Mouse (Mus musculus): ENCODE results near the gene Gm17087.

The Gm17087 gene

DNA sequence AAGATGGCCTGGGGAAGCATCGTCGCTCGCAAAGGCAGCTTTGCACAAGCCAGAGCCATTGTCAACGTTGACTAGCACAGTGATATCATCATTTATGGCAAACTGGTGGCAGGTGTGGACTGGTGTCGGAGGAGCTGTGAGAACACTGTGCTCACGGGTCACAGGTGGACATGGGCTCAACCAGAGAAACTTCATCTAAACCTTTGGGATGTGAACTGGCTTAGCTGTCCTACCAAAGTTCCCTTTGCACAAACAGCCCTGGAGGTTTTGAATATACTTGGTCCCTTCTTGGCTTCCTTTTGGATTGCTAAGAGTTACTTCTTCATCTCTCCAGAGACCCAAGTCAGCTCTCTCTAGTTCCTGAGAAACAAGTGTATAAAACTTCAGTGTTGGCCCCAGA lies at the start of gene Gm17087:
Gene Gm17087, minus strand, starts transcription at position 101 of the 400 bp plus-strand sequence.
- no peak for DNase-seq

DNA sequence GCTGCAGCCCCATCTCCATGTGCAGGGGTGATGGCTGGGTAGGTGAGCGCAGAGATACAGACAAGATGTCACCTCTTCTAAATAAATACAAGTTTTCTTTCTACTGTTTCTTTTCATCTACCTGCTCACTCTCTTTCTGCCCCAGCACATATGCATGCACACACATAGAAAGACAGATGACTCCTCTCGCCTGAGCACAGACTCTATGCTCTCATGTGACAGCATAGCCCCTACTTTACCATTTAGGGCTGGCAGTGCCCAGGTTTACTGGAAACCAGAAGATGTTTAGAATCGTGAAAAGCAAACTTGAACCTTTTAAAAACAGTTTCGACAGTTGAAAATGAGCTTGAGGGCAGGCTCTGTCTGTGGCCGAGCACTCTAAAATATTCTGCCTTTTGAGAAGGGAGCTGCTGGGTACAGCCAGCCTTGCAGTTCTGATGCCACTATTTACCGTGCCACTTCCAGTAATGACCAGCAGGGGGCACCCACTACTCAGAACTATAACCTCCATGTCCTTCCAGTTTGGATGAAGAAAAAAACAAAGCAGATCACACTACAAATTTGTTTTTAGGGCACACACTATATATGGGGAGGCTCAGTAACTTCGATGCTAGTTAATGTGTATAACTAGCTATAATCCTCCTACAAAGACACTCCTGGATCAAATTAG lies 47.3 kb upstream of the Gm17087 start:
- DNase-seq = peak; percentile 75

DNA sequence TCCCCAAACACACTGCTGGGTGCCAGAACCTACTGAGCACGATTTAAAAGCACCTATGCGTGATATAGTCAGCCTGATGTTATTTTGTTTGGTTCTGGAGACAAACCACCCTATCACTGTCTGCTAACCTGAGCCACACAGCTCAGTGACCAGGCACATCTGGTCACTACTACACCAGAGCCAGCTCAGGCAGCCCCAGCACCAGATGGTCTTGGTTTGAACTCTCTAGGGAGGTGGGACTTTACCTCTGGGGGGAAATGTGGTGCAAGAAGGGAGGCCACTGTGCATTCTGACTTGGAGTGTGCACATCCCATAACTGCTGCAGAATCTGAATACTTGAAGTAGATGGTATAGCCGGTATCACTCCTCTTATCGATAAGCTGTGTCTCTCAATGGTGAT lies 45.2 kb upstream of the Gm17087 start:
- DNase-seq = no peak

DNA sequence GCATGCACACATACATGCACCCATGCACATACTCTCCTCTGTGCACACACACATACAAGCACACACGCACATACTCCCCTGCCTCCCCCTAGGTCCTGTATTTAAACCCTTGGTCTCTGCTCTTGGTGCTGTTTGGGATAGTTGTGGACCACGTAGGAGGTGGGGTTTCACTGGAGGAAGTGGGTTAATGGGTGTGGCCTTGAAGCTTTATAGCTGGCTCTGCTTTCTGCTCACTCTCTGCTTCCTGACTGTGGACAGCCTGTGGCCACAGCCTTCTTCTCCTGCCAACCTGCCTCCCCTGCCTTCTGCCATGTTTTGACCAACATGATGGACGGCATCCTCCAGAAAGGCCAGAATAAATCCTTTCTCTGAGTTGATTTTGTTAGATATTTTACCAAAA lies 39.9 kb upstream of the Gm17087 start:
- DNase-seq = no peak

DNA sequence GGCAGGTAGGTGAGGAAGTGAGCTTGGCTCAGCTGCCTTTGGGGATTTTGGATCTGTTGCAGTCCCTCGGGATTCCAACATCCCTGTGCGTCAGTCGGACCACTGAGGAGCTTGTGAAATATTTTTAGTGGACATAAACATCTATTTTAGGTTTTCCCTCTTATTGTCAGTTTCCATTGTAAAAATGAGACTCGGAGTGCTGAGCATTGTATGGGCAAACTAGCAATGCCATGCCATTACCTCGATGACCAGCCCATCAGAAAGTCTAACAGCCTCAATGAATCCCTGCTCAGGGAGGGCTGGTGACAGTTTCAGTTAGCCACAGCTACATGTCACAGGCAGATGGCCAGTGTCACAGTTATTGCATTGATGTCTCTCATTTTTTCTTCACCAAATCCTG lies 39.2 kb upstream of the Gm17087 start:
- no peak for DNase-seq

DNA sequence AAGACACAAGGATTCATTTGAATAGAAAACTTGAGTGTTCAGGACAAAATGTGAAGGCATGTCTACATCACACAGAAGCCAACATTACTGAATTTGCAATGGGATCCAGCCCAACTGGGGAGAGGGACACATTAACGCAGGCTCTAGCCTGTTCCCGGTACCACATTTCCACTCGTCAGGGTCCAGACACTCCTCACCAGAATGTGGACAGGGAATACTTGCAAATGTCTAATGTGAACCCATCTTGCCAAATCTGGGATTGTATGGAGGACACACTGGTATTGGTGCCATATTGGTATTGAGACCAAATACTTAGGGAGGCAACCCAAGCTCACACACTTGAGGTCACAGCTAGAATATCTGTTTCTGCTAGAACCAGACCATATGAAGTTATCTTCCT lies 36.2 kb upstream of the Gm17087 start:
- peak; percentile 0 for DNase-seq

DNA sequence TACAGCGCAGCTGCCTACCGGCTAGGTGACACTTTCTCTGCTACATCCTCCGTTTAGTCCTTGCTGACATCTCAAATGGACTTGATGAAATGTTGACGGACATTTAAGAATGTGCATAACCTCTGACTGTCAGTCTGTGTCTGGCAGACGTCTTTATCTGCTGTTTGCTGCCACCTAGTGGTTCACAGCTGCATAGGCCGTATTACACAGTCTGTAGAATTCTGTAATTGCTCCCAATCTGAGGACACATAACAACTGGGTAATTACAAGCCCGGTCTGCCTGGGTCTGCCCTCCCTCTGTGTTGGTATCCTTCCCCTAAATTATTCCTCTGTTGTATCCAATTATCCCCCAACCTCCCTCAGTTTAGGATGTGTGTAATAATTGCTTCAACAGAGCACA lies 31.0 kb upstream of the Gm17087 start:
- DNase-seq = peak; percentile 74

DNA sequence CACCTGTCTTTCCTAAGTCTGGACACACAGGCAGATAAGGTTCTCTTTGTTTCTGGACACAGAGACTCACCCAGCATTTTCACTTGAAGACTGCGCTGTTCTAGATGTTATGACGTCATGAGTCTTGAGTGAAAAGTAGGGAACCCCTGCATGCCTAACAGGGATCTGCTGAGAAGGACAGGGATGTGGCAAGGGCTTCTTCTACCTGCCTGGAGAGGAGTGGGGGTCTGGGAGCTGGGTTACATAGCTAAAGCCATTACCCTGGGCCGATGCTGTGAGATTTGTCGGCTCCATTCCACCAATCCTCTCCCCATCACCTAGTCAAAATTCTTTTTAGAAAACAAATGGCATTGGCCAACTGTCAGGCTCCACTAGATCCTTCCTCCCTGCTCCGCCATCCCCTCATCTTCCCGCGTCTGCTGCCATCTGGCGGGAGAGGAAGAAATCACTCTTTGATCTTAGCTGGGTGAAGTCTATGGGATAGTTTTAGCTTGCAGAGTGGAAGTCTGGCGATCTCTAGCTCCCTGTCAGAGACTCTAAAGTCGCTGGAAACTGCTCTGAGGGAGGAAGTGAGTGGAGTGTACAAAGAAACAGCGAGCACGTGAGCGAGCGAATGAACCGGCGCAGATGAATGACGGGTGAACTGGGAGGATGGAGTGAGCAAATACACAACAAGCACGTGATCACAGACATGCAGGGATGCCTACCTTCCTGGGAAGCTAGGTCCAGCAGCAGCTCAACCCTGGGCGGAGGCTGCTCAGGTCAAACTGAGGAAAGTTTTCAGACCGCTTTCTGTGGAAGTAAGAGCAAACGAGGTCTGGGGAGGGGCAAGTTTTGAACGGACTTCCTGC lies 25.9 kb upstream of the Gm17087 start:
- peak; percentile 84 for DNase-seq

DNA sequence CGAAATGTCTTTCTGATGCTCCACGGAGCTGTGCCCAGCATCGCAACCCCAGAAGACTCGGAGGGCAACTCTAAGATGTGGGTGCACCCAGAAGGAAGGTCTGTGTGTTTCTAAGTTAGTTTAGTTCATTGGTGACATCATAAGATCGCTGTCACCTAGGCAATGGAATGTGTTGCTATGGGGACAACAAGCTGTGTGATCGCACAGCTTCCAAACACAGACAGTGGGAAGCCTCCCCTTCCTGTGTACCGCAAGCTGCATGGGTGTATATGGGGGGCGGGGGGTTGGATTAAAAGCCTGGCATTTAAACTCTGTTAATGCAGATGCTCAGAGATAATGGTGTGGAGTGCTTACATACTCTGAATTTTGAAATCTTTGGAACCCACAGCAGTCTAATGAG lies 14.8 kb upstream of the Gm17087 start:
- DNase-seq = no peak

DNA sequence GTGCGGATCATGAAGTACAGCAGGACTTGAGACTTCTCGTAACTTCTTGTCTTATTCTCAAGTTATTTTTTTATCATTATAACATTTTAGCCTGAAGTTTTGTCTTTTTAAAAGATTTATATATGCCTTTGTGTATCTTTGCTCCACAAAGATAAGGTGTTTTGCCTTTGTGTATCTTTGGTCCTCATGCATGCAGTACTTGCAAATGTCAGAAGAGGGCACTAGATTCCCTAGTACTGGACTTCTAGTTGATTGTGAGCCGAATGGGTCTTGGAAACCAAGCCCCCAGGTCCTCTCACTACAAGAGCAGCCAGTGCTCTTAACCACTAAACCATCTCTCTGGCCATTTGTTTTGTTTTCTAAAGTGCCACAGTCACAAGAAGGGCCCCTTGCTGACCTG lies 13.6 kb upstream of the Gm17087 start:
- DNase-seq = no peak

DNA sequence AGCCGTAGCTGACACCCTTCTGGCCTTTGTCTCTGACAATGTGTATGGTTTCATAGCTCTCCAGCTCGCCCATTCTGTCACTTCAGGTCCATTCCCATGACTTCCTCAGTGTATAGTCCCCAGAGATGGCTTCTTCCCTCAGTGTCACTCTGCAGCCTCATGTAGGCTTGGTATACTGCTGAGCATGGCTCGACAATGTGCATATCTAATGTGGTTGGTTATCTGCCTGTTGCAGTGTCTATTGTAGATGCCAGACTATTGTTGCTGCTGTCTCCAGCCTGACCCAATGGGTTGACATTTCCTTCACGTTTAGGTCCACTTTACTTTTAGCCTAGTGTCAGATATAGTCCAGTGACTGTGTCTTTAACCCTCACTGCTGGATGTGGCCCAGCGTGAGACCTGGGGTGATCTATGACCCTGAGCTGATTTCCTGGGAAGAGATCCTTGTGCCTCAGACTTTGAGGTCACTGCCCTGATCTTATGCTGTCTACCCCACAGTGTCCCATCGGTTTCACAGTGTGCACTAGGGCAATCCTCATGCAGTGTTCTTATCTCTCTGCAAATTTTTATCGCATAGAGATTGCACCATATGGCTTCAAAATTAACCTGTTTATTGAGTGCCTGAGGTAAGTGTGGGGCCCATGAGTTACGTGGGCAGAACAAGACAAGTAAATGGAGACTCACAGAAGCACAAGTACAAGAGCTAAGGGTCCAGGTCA lies 7.0 kb upstream of the Gm17087 start:
- no peak for DNase-seq

DNA sequence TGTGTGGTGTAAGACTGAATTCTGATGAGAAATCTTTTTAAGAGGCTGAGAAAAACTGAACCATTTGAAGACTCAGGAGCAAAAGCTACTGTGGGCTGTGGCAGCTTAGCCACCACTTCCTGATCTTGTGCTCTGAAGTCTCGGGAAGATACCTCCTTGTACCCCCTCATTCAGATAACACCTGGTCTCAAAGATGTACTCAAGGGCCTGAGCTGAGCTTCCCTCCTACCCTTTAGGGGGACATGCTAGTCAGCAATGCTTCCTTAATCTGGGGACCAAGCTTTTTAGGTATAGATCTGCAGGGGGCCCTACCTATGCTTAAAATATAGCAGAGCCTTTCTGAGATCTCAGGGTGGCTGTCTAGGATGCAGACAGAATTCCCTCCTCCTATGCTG lies 3.9 kb downstream of the Gm17087 start:
- no peak for DNase-seq

DNA sequence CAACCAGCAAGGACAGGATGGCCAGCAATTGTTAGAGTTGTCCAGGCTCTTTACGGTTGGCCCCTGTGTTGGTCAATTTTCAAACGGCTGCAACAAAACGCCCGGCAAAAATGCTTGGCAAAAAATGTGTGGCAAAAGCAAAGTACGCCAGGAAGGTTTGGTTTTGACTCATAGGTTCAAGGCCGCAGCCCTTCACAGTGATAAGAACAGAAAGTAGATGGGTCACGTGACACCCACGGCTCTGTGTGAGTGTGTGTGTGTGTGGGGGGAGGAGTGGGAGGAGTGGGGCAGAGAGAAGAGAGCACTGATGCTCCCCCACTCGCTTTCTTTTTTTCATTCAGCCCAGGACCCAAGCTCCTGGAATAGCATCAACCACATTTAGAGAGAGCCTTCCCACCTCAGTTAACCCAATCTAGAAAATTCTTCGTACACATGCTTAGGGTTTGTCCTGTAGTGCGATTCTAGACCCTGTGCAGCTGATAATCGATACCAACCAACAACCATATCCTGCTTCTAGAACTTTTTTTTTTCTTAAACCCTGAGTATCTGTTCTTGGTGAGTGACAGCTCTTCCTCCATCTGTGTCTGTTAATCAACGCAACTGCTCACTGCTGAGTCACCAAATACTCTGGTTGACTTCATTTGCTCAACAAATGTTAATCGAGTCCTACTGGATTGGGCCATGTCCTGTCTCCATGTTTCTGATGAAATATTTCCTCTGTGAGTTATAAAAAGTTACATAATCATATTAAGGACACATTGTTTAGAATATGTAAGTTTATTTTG lies 4.5 kb downstream of the Gm17087 start:
- DNase-seq = no peak

DNA sequence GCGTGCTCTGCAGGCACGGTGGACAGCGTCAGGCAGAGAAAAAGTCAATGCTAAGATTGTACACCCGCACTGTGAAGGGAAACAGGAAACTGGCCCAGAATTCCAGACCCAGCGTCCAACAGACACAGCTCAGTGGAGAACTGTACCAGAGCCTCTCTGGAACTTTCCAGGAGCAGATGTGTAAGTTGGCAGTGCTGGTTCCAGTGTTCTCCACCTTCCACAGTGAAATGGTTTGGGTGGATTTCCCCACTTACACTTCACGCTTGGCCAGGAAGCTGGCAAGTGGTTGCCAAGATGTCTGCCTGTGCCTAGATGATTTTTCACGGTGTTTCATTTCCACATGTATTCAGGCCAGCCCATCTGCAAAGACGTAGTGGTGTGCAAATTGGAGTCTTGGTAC lies 8.8 kb downstream of the Gm17087 start:
- no peak for DNase-seq

DNA sequence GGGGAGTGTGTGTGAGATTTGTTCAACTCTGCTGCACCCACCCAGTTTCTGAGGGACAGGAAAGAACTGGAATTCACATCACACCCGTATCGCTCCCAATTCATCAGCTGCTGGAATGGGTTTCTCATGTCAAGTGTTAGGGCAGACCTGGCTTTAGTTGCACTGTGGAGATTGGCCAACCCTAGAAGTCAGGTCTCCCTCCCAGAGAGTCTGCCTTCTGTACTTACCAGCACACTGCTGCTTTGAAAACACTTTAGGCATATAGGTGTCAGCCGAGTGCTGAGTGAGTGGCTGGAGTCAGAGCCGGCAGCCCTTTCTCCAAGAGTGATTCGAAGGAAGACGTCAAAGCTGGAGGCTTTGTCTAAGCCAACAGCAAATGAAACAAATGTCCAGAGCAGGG lies 10.5 kb downstream of the Gm17087 start:
- DNase-seq = peak; percentile 76

DNA sequence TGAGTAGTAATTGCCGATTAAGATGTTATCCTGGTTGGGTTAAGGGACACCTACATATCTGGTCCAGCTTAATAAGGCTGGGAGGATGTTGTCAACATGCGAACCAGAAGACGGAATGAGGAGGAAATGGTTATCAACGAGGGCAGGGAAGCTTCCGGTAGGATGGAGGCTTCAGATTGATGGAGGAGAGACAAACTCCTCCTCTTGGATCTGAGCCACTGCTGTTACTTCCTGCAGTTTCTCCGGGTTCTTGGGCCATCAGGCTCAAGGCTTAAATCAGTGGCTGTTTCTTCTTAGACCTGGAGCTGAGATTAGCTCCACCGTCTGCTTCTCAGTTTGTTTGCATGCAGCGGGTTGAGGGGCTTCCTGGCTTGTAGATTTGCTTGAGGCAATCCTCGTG lies 11.0 kb downstream of the Gm17087 start:
- peak; percentile 55 for DNase-seq

DNA sequence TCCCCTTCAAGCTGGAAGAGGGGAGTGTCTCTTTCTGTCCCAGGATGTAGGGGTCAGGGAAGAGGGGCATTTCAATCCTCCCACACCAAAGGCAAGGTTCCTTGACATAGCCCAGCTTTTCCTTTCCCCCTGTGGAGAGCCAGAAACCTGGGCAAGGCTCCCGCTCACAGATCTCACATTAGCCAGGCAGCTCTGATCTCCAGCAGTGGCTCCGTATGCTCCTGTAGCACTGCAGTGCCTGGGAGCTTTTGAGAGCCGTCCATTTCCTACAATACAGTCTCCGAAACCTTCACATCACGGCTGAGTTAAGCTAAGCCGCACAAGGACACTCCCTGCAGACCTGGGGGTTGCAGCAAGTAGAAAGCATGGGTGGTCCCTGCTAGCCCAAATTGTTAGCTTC lies 12.5 kb downstream of the Gm17087 start:
- peak; percentile 96 for DNase-seq

DNA sequence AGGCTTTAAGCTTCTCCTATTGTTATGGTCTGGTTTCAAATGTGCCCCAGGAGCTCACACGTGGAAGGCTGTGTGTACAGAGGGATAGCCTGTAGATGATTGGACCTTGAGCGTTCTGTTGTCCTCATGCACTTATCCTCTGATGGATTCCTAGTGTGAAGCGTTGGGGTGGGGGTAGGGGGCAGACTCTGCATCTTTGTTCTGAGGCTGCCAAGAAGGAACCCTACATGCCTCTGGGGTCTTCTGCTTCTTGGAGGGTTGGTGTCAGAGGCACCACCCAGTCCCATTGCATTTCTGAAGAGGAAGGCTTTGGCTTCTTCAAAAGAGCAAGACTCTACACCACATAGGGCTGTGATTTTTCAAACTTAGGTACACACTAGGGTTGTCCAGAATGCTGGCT lies 13.1 kb downstream of the Gm17087 start:
- DNase-seq = peak; percentile 64

DNA sequence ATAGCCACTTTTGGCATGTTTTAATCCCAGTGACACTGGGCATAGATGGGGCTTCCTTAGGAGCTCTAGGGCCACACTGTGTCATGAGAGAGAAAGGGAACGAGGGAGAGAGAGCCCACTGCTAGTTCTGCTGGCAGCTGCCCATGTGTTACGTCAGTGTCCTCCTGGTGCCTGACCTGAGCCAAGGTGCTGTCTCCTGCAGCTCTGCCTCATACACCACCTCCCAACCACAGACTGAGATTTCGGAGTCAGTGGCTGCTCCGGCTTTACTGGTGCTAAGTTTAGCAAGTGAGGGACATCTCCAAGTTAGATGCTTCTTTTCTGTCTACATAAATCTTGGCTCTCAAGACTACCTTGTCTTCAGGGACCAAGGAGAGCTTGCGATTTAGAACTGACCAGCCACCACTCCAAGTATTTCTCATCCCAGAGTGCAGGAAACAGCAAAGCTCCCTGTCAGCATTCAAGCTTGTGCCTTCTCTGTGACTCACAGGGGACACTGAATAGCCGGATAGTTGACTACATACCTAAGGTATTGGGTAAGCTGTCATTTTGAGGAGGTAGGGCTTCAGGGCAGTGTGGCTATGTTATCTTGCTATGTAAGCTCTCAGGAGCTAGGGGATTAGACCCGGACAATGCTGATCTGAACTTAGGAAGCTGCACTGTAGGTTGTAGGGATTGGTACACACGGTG lies 14.3 kb downstream of the Gm17087 start:
- DNase-seq = peak; percentile 97

DNA sequence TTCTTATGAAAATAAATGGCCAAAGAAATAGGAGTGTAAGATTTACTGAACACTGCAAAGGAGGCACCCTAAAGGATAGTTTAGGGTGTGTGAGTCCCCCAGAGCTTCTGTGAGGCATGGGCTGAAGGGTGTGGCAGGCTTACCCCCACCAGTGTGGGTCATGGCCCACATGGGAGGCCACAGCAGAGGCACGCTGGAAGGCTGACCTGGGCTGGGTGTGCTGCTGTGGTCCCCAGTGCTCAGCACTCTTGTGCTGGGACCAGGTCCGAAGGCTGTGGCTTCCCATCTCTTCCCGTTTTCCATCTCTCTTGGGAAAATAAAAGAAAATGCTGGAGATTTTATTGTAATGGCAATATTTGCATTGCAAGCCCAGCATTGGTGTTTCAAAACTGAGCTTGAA lies 15.1 kb downstream of the Gm17087 start:
- peak; percentile 56 for DNase-seq

DNA sequence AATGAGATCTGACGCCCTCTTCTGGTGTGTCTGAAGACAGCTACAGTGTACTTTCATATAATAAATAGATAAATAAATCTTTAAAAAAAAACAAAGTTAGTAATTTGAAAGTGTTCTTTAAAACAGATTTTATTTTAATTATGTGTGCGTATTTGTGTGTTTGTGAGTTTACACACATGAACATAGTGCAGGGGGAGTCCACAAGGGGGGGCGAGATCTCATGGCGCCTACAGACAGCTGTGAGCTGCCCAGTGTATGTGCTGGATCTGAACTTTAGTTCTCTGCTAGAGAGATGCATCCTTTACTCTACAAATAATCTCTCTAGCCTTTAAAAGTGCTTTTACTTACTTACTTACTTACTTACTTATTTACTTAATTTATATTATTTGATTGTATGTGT lies 18.0 kb downstream of the Gm17087 start:
- DNase-seq = no peak

DNA sequence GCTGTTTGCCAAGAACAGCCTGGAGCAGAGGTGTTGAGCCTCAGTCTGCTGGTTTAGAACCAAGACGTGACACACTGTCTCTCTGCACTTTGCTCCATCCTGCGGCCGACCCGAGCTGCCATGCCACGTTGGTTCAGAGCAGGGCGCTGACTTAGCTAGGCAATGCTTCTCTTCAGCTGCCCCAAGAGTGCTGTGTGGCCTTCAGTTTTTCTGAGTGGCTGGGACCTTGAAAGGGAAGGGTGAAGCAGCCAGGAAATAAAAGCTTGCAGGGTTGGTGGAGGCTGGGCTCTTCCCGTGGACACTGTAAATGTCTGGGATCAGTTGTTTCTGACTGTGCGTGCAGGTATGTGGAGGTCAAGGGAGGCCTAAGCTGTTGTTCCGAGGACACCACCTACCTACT lies 20.4 kb downstream of the Gm17087 start:
- no peak for DNase-seq
